Mouse (Mus musculus) spleen, postnatal 36 days (tissue): Measurements from ENCODE around the gene Tmem131l.
A peak's percentile ranks its signal among the peaks of the same experiment; 100 is the strongest.

ENCODE experiments used
- DNase-seq, 2 experiments: peaks; one replicate each; pipeline ENCODE4 v3.0.0; 2022; ENCODE audit warnings: low spot score in 2 of 2, mixed read lengths in 1 of 2

Gene Tmem131l

DNA sequence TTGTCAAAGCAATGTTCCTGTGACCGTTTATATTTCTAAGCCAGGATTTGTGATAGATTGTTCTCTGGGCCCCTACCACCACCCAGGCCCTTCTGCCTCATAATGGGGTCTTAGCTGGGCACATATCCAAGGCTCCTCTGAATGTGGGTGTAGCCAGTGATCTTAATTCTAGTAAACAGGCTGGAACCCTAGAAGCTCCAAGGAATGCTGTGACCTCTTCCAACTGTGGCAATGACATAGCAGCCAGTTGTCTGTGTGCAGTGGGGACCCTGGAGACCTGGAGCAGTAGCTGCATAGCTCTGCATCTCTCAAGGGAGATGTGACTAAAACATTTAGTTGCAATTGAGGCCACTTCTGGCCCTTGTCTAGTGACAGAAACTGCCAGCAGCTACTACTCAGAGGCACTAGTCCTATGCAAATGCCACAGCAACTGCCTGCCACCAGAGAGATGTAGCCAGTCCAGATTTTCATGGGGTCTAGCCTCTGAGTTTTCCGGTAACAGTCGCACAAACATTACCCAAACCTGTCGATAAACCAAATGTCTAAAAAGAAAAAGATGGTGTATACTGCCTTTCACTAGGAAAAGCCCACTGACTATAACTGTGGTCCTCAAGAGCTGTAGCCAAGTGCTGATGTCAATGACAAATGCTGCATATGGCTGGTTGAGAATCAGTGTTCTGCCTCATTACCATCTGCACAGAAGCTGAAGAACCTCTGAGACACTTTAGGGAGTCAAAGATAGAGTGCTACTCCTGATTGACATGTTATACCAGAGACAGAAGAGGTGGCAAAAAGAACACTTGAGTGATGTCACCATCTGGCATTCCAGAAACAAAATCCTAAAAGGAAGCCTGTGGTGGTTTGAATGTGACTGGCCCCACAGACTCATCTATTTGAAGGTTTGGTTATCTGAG, 61.2 kb downstream of the Tmem131l start:
- DNase-seq, result no peak

DNA sequence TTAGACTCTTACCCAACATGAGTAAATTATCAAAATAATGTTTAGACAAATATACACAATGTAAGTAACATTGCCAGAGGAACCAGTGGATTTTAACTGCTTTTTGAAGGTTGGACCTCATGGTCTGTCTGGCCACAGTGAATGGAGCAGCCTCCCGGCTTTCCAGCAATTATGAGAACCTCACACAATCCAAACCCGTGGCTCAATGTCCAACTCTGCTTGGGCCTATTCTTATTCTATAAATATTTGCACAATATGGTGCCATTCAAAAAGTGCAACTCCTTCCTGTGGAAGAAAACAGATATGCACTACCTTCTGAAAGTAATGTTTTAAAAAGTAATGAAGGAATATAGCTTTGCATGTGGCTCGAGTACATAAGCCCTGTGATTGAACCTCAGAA, 62.2 kb downstream of the Tmem131l start:
- DNase-seq, result no peak

DNA sequence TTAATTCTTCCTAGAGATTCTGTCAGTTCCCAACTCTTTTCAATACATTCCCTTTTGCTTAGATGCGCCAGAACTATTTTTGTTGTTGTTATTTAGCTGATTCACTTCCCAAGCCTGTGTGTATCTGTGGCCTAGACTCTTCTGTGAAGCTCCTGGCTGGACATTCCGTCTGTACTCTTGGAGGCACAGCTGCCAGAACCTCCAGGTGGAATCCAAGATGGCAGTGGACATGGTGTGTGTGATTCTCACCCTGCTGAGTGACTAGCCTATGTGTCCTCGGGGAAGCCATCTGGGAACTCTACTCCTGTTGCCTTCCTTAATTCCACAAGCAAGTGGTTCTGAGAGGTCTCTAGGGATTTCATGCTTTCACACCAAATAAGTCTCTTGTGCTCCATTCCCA, 63.8 kb downstream of the Tmem131l start:
- DNase-seq, result no peak

DNA sequence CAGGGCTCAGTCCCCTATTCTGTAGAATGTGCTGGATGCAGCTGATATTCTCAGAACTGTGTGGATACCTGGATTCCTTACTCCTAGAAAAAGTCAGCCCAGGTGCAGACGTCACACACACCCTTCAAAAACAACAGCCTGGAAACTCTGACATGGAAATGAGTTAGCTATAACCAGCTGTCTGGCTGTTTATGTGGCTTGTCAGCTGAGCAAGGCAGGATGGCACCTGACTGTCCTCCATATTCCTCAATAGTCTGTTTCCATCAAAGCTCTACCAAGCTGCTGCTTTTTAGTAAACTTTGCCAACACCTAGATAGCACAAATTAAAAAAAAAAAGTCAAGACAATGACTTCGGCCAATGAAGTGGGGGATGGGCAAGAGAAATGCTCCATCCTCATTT, 66.6 kb downstream of the Tmem131l start:
- DNase-seq, result no peak

DNA sequence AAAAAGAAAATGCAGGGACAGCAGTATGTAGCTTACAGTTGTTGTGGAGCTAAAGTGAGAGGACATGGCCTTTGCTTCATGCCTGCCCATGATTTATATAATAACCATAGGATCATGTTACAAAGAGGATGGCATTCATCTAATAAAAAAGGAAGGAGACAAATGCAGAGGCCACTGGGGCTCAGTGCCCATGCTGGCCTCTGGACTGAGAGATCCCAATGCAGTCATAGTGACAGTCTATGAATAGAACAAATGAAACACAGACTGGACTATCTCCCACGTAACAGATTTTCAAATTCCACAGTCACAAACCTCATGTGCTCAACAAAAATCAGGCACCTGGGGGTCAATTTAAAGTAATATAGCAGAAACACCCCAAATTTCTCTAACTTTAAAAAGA, 69.3 kb downstream of the Tmem131l start:
- DNase-seq, result no peak

DNA sequence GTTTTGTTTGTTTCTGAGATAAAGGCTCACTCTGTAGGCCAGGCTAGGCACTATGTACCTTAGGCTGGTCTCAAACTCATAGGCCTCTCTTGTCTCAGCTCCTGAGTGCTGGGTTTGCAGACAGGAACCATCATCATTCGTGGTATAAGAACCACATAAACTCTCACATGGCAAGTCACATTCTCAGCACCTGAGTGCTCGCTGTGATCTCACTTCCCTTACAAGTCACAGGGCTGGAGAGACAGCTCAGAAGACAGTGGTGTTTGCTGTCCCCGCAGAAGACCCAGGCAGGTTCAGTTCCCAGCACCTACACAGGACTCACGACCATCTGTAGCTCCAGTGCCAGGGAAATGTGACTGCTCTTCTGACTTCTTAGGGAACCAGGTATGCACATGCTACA, 70.9 kb downstream of the Tmem131l start:
- peak; percentile 22 to 27 for DNase-seq

DNA sequence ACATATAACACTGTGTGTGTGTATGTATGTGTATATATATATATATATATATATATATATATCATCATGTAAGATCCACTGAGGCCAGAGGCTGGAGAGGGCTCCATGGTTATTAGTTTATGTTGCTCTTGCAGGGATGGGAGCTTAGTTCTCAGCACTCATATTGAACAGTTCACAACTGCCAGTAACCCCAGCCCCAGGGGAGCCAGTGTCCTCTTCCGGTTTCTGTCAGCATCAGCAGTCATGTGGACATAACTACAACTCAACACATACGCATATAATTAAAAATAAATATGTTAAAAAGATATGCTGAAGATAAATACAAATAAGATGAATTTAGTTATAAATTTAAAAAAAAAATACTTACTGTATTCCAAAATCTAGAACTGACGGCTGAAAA, 72.2 kb downstream of the Tmem131l start:
- no peak for DNase-seq

DNA sequence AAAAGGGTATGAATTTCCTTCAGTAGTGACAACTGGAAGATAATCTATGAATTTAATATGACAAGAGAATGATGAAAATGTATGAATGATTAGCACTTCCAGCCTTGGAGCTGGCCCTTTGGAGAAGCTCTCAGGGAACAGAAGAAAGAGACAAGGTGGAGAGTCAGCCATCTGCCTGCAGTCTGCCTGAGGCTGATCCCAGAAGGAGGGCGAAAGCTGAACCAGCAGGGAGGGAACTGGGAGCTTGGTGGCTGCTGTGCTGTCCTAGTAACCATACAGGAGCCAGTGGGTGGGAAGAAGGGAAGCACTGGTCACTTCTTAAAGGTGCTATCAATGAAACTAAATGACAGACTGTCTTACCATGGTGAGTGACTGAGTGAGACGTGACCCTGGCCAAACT, 74.6 kb downstream of the Tmem131l start:
- no peak for DNase-seq

DNA sequence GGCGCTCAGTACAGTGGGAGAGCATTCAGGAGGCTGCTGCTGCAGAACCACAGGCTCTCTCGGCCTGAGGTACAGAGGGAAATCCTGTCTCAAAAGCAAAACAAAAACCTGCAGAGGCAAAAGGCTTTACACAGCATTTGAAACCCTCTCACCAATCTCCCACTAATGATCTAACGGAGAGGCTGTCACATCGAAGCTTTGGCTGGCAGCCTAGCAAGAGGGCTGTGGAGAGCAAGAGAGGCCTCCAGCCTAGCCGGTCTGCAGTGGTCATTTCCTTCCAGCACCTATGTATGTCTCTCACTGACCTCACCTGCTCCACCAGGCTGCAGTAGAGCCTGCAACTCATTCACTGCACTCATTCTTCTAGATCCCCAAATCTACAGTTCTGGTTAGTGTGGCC, 76.3 kb downstream of the Tmem131l start:
- DNase-seq, result no peak

DNA sequence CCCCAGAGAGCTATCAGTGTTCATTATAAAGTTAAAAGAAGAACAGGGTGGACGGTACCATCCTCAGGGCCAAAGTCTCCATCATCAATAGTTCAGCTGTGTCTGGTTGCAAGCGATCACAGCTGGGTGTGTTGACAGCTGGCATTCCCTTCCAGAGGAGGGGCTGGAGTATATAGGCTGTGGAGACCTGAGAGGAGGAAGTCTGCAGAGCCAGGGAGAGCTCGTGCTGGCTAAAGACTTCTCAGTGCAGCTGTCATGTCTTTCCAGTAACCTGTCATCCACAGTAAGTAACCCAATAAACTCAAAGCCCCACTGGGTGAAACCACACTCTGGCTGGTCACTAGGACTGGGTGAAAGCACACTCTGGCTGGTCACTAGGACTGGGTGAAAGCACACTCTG, 77.4 kb downstream of the Tmem131l start:
- DNase-seq, result no peak

DNA sequence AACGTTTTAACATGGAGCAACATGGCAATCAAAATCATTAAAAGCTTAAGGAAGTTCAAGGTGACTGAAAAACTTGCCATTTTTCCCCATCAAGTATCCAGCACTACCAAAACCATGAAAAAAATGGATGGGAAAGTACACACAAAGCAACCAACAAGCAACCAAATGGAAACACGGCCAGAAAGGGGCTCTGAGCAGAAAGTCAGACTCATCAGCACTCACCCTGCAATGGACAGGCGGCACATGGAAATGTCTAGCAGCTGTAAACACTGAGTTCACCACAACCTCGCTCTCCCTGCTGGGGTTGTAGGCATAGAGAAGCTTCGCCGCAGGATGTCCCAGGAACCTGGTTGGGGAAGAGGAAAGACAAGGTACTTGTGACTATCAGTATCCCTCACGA, 77.9 kb downstream of the Tmem131l start:
- DNase-seq, result no peak

DNA sequence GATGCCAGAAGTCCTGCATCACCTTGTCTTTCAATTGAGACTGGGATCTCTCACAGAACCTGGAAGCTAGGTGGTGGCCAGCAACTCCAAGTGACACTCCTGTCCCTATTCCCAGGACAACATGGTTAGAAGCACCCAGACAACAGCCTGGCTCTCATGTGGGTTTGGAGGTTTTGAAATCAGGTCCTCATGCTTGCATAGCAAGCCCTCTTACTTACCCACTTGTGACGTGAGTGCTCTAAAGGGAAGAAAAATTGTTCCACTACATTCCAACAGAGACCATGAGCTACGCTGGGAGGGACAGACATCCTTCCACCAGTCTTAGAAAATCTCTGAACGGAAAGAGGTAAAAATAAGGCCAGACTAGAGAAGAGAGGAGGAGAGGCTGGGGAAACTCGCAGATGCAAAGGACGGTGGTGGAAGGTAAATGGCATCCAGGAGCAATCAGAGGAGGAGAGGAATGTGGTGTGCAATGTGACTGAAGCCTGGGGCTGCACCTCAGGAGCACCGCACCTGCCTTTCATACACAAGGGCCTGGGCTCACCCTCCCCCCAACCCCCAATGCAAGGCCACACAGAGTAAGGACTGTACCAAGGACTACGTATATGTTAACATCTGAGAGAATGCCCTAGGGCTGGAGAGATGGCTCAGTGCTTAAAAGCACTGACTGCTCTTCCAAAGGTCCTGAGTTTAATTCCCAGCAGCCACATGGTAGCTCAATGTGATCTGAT, 80.9 kb downstream of the Tmem131l start:
- no peak for DNase-seq

DNA sequence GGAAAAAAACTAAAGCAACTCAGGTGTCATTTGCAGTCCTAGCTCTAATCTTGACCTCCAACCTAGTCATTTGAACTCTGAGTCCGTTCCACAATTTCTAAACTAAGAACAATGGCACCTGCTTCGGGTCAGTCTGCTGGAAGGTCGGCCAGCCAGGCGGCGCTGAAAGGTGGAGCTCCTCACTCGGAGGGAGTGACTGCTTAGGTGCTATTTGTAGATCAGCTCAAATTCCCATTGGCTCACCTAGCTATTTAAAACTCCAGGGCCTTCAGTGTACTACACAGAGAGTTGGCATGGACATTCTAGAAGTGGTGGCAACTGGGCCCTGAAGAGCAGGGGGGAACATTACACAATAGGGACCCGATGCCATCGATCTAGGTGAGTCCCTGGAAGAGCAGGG, 86.1 kb downstream of the Tmem131l start:
- no peak for DNase-seq

DNA sequence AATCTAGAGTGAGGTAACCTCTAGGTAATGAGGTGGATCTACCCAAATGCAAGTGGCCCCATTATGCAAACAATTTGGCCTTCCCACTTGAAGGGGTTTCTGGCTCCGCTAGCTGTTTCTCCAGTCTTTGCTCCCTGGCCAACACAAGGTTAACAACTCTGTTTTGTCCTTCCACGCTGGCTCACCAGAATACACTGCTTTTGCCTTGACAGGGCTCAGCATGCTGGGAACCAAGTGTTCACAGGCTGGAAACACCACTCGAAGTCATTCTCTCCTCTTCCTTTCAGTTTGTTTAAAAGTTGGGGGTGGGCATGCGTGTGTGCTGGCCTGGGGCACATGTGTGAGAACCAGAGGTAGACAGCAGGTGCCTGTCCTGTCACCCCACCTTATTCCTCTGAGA, 91.2 kb downstream of the Tmem131l start:
- no peak for DNase-seq

DNA sequence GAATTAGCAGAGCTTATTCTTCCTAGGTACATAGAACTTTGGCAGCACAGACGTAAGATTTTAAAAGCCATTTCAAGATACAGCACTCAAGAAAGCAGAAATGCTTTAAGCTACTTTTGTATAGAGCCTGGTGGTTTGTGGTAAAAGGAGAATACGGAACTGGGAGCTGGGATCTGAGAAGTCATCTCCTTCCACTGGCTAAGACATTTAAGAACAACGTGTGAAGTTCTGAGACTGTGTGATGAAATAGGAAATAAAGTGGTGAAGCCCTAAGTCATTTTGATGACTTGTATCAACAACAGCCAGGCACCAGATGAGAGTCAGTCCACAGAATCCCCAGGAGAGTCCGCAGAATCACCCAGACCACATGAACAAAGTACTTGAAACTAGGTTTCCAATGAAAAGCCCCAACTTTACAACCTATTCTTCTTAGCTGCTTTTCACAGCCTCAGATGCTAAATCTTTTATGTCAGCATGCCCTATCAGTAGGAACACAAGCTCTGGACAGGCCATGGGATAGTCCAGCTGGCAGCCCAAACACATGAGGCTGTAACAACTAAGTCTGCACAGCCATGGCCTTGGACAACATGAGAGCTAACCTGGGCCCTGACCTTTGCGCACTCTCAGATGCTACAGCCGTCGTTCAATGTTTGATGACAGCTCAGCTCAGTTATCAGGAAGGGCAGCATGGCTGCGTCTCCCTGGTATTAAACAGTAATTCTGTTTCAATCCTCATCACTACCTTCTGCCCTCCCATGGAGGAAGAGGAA, 92.3 kb downstream of the Tmem131l start:
- DNase-seq, result peak; percentile 15 to 18

DNA sequence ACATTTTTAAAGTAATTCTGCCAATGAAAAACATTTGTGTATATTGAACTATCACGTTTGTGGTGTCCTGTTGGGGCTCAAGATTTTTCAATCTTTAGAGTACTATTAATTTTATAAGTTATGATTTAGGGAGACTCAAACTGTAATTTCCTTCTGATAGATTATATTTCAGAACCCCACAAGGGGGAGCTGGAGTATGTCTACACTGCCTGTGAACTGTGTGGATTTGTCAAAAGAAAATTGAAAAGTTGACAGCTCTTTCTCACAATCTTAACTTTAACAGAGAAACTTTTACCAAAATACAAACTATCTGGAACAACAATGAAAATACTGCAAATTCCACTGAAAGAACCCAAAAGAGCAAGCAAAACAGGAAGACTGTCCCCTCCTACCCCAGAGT, 93.1 kb downstream of the Tmem131l start:
- peak in 1 of 2 experiments; percentile 27 for DNase-seq

DNA sequence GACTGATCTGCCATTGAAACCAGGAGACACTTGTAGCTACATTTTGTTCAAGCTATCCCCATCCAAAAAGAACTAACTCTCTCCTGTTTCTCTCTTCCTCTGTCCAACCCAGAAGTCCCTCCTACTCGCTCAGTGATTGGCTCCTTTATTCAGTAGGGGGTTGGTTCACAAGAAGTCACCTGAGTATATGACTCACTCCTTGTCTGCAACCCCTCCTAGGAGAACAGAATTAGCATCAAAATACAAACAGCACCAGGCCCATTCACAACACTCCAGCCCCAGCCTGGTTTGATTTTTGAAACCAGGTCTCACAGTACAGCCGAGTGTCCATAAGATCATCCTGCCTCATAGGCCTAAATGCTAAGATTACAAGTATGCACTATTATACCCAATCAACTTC, 96.3 kb downstream of the Tmem131l start:
- no peak for DNase-seq

DNA sequence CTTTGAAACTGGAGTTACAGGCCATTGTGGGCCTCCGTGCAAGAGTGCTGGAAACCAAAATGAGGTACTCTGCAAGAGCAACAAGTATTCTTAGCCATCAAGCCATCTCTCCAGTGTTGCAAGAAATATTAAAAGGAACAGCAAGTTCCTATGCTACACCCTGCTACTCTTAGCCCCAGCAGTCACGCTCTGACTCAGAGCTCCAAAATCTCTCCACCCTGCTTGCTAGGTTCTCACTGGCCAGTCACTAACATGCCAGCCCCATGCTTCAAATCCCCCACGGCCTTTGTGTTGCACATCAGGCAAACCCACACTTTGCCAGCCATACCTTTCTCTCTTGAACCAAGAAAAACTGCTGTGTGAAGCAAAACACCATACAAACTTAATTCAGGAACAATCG, 96.8 kb downstream of the Tmem131l start:
- DNase-seq, result no peak

DNA sequence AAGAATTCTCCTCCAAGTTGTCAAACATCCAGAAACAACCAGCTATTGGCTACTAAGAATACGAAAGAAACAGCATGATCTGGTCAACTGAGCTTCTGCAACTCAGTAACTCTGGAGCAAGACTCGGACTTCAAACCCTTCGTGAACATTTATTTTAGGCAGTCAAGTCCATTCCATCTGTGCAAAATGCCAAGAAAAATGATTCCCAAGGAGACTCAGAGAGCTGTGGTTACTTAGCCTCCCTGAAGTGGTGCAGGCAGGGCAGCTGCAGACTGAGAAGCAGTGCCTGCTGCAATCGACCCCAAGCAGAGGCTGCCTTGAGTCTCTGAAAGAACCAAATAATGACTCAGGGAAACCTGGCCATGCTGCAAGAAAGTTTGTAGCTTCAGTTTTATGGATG, 98.1 kb downstream of the Tmem131l start:
- no peak for DNase-seq

DNA sequence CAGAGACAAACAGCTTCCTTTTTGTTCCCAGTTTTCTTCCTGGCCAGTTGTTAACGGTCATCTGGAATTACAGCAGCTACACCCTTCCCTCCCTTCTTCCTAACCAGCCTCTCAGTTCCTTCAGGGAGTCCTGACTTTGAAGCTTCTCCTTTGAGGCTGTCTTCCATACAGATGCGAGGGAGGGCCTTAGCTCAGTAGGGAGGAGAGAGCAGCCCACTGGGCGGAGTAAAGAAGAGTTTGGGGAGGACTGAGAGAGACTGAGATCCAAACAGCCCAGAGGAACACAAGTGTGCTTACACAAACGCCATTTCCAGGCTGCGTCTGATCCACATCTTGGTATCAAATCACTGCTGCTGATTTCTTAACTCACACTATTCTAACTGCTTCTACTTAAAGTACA, 101.1 kb downstream of the Tmem131l start:
- DNase-seq, result no peak

DNA sequence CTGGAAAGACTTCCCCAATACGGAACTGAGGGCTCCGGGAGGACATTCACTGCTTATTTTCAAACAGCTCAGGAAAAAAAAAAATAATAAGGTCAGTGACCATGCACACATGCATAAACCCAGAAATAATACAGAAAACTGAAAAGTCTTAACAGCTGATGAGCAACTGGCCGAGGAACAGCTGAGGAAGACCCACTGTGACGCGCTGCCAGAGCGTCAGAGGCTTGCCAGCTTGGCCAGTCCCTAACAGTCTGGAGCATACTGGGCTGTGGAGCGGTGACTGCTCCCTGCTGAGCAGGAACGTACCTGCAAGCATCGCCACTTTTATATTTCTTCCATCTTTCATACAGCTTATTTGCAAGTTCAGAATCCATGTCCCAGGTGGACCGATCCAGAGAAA, 105.5 kb downstream of the Tmem131l start:
- DNase-seq, result no peak

DNA sequence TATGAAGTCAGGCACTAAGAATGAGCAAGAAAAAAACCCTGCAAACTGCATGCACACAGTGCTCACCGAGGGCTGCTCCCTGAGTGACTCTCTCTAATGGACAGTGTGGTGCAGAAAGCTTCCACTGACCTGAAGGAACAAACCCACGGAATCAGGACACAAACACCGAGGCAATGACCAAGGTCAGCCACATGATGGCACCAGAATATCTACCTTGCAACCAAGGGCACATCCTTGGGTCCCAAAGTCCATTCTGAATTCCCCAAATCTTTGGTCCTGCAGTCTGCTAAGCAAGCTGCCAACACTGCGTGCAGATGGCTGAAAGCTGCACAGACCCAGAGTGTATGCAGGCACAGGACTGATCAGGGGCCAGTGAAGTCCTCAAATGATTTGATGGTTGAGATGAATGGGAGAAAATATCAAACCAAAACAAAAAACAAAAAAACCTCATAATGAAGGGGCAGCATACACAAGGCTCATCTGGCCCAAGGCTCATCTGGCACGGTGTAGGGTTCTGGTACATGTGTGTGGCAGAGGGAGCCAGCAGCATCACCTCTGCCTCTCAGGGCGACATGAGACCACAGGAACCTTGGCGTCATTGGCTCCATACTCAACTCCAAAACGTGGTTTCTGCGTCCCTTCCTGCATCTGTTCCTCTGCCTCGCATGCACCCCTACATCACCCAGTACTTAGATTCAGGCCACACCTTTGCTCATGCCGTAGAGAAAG, 124.0 kb downstream of the Tmem131l start:
- no peak for DNase-seq
